Mouse (Mus musculus) midbrain, embryonic 14.5 days (tissue): ENCODE results near the gene Zfyve21. TPM values are rescaled to one million over a fixed set of nuclear protein-coding genes. Genes with fewer than 3 reads are reported as not detected.

Source experiments
- ATAC-seq: fragments of 200-750 bp; cut with Nextera tagmentation; 2 replicates; pipeline ENCODE4 v1.8.0; 2017; ENCODE audit warnings: moderate number of reproducible peaks, moderate library complexity; ENCODE audit not compliant: low FRiP score, low TSS enrichment
- DNase-seq: peaks from one replicate; pipeline ENCODE4 v3.0.0-alpha.2; 2015
- H3K27ac ChIP-seq: fragments of 300-500 bp; sonication (generic); replicated peaks from 2 replicates; pipeline ENCODE4 v1.5.1; 2014; ENCODE audit warnings: mild to moderate bottlenecking, low read depth, low read length, moderate library complexity
- H3K27me3 ChIP-seq: fragments of 300-500 bp; sonication (generic); 2 replicates; pipeline ENCODE4 v1.6.1; 2014; ENCODE audit warnings: low read length, control low read depth, mixed read lengths; ENCODE audit not compliant: control insufficient read depth, insufficient read depth
- H3K36me3 ChIP-seq: fragments of 300-500 bp; sonication (generic); 2 replicates; pipeline ENCODE4 v1.6.1; 2014; ENCODE audit warnings: low read length, control low read depth; ENCODE audit not compliant: control insufficient read depth, insufficient read depth
- H3K4me1 ChIP-seq: fragments of 300-500 bp; sonication (generic); 2 replicates; pipeline ENCODE4 v1.6.1; 2014; ENCODE audit warnings: mild to moderate bottlenecking, antibody characterized with exemption, low read length, control low read depth; ENCODE audit not compliant: control insufficient read depth, insufficient read depth
- H3K4me2 ChIP-seq: fragments of 300-500 bp; sonication (generic); 2 replicates; pipeline ENCODE4 v1.6.1; 2014; ENCODE audit warnings: mild to moderate bottlenecking, low read length, moderate library complexity
- H3K4me3 ChIP-seq: fragments of 300-500 bp; sonication (generic); replicated peaks from 2 replicates; pipeline ENCODE4 v1.5.1; 2014; ENCODE audit warnings: low read depth, low read length
- H3K9ac ChIP-seq: fragments of 300-500 bp; sonication (generic); replicated peaks from 2 replicates; pipeline ENCODE4 v1.6.1; 2014; ENCODE audit warnings: mild to moderate bottlenecking, low read length, moderate library complexity
- H3K9me3 ChIP-seq: fragments of 300-500 bp; sonication (generic); 2 replicates; pipeline ENCODE4 v1.6.1; 2016; ENCODE audit warnings: low read length, control low read depth, mixed read lengths; ENCODE audit not compliant: control insufficient read depth
- WGBS: fragments of 180-500 bp; shearing (Covaris S2); extraction: QIAGEN DNeasy Blood & Tissue Kit; methylation state at CpG from one replicate; pipeline ENCODE4 v1.1.7; 2014; 5-methylcytosine and 5-hydroxymethylcytosine counted together
- polyA plus RNA-seq: library from polyadenylated mRNA; unstranded; fragments of >200 nt; fragmentation: Nextera tagmentation; extraction: Ambion mirVana; gene quantifications from 2 replicates; pipeline ENCODE4 v1.2.1, GENCODE M21; 2014

Zfyve21 gene
- polyA plus RNA-seq, 1 experiment from 2014 or later, result 33.7 TPM

DNA sequence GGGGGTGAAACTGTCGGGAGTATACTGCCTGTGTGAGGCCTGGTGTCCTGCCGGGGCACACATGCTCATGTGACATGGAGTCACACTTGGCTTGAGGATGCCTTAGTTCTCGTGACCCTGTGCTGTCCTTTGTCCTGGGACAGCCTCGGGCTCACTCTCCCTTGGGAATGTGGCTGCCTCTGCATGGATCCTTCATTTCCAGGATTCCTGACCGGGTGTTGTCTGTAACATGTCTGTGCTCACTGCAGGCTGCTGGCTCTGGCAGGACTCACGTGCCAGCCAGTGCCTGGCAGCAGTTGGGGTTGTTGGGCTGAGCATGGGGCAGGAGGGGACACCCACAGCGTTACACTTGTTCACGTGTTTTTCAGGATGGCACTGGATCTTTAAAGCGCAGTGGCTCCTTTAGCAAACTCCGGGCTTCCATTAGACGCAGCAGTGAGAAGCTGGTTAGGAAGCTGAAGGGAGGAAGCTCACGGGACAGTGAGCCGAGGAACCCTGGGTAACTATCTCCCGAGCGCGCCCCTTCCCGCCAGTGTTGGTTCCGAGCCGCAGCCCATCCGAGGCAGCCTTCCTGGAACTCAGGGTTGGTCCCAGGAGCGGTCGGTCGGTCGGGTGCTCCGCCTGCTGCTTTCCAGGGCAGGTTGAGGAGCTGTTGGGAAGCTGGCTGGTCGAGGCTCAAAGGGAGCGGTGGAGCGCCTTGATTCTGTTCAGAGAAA, 18.6 kb upstream of the Zfyve21 start:
- Histone ChIP-seq H3K36me3 (peaks cover 93% of the 10 kb centered on the region), H3K4me3 (no peak overlapping the region), H3K9ac (no peak overlapping the region), H3K27ac (no peak overlapping the region), H3K27me3 (no peaks in the 10 kb centered on the region), H3K4me1 (no peaks in the 10 kb centered on the region), H3K4me2 (no peak overlapping the region), H3K9me3 (no peaks in the 10 kb centered on the region)
- DNase-seq (no peak), ATAC-seq (no peak)
- WGBS, result 93% methylated on average over 28 of the region's 28 CpGs

DNA sequence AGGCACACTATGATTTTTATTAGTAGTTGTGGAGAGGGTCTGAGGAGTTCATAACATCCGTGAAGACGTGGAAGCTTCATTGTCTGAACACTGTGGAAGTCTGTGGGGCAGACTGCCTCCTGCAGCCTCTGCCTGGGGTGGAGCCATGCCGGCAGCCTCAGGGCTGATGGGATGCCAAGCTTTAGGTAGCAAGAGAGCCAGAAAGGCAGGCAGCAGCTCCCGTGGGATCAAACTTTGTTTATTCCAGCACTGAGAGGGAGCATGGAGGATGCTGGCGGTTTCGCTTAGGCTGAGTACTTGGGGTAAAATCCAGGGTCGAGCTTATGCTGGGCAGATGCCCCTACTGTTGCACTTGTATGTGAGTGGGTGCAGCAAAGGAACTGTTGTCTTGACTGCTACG, 16.7 kb upstream of the Zfyve21 start:
- no peak for DNase-seq
- no peak overlapping the region for H3K27ac ChIP-seq
- WGBS, result 83% methylated on average over 8 of the region's 8 CpGs

DNA sequence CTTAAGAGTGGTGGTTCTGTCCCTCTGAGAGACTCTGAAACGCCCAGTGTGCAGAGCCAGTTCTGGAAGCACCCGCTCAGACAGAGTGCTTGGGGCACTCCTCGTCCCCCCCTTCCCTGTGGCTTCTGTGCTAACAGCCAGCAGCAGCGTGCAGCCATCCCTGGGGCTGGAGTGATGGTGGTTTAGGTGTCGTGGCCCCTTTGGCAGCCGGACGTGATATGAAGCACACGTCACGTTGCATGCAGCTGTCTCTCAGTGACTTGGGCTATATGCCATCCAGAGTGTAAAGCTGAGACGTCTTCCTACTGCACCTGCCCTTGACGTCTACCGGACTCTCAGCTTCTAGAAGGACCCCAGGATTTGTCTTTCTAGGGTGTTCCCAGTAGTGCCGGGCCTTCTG, 15.5 kb upstream of the Zfyve21 start:
- DNase-seq, result no peak
- Histone ChIP-seq H3K9ac (no peak overlapping the region), H3K27ac (no peak overlapping the region), H3K9me3 (no peaks in the 10 kb centered on the region), H3K36me3 (peaks cover 90% of the 10 kb centered on the region), H3K4me3 (no peak overlapping the region), H3K4me2 (no peak overlapping the region), H3K27me3 (no peaks in the 10 kb centered on the region), H3K4me1 (no peaks in the 10 kb centered on the region)
- WGBS, result 96% methylated on average over 13 of the region's 13 CpGs
- ATAC-seq, result no peak

More for the DNA sequence above, 16.7 kb upstream of the Zfyve21 start:
- Histone ChIP-seq H3K9me3 (no peaks in the 10 kb centered on the region), H3K4me1 (no peaks in the 10 kb centered on the region), H3K4me3 (no peak overlapping the region), H3K4me2 (no peak overlapping the region), H3K27me3 (no peaks in the 10 kb centered on the region), H3K9ac (no peak overlapping the region), H3K36me3 (peaks cover 90% of the 10 kb centered on the region)
- ATAC-seq, result no peak

DNA sequence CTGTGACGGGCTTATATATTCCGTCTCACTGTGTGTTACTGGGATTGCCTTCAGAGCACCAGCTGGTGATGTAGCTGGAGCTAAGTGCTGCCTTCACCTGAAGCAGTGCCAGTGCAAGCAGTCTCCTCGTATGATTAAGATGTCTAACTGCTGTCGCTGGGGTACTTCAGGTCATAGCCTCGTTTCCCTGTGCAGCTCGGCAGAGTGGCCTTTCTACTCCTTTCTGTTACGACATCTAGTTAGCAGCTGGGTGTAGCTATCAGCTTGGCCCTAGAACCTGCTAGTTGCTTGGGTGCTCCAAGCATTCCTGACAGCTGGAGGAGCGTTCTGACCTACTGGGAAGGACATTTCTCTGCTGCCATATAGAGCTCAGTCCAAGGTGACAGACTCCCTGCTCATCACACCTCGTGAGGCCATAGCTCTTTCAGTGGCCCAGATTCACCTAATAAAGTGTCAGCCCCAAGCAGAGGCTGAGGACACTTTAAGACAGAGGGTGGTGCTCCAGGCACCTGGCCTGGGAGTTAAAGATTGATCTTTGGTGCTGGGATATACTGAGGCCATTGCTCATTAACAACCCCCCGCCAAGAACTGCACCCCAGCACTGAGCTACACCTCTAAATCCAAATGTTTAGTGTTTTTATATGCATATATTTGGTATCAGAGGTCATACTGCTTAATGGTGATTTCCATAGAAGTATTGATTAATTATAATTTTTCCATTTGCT, 13.3 kb upstream of the Zfyve21 start:
- H3K27me3 ChIP-seq, result no peaks in the 10 kb centered on the region
- 81% methylated on average over 10 of the region's 10 CpGs for WGBS
- H3K4me2 ChIP-seq, result no peak overlapping the region
- ATAC-seq (no peak), DNase-seq (no peak)
- H3K4me1 ChIP-seq, result no peaks in the 10 kb centered on the region
- H3K9me3 ChIP-seq, result no peaks in the 10 kb centered on the region
- H3K27ac ChIP-seq, result no peak overlapping the region
- H3K4me3 ChIP-seq, result no peak overlapping the region
- H3K9ac ChIP-seq, result no peak overlapping the region
- H3K36me3 ChIP-seq, result peaks cover 87% of the 10 kb centered on the region

DNA sequence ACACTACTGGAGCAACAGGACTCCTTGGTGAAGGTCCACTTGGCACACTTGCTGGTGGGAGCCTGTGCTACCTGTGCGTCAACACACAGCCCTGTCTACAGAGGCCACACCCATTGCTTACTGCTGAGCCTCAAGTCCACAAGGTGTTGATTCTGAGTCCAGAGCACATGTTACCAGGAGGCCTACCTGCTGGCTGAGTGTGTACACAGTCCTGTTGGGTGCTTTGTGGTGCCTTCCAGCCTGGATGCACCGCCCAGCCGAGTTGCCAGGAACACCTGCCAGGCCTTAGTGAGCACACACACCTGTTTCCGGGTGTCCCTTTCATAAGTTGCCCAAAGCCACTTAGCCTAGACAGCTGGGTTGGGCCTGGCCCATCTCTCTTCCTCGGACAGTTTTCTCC, 10.4 kb upstream of the Zfyve21 start:
- Histone ChIP-seq H3K36me3 (peaks cover 78% of the 10 kb centered on the region), H3K4me3 (no peak overlapping the region), H3K27me3 (no peaks in the 10 kb centered on the region), H3K4me1 (no peaks in the 10 kb centered on the region), H3K27ac (no peak overlapping the region), H3K9me3 (no peaks in the 10 kb centered on the region), H3K4me2 (no peak overlapping the region), H3K9ac (no peak overlapping the region)
- no peak for DNase-seq
- 94% methylated on average over 5 of the region's 5 CpGs for WGBS
- ATAC-seq, result no peak

DNA sequence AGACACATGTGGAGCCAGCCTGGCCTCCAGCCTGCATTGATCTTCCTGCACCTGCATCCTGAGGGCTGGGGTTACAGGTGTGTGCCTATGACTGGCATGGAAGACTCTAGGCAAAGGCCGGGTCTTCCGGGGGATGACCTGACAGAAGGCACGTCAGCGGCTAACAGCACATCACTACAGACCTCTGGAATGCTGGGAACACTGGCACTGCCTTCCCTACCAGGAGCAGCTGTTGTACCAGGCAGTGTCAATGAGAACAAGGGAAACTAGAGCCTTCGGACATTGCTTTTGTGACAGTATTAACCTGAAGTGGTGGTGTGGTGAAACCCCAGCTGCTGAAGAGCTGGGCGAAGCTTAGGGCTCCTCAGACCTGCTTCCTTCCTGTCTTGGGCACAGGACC, 5.2 kb upstream of the Zfyve21 start:
- H3K4me2 ChIP-seq, result no peak overlapping the region
- no peak for ATAC-seq

DNA sequence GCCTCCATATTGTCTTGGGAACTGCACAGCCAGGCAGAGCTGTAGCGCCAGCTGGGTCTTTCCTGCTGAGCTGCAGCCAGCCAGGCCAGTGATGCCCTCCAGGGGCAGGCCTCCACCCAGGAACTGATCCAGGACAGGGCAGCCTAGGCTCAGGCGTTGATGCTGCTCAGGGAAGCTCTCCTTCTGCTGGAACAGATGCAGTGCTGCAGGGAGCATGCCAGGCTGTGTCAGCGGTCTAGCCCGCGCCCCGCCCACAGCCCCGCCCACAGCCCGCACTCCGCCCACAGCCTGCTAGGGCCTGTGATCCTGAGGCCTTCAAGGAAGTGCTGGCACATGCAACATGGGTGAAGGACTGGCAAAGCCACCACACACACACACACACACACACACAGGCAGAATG, 4.2 kb upstream of the Zfyve21 start:
- H3K36me3 ChIP-seq, result peaks cover 30% of the 10 kb centered on the region
- WGBS, result 0% methylated on average over 9 of the region's 9 CpGs
- no peak overlapping the region for H3K4me2 ChIP-seq
- no peak for ATAC-seq
- no peak overlapping the region; the same call in 1 of the 2 replicates for H3K9ac ChIP-seq
- no peaks in the 10 kb centered on the region for H3K27me3 ChIP-seq
- no peaks in the 10 kb centered on the region for H3K9me3 ChIP-seq
- H3K27ac ChIP-seq, result peak overlapping the region; percentile 68
- DNase-seq, result peak; percentile 72
- no peak overlapping the region for H3K4me3 ChIP-seq
- peaks cover 10% of the 10 kb centered on the region for H3K4me1 ChIP-seq

More for the DNA sequence above, 5.2 kb upstream of the Zfyve21 start:
- no peaks in the 10 kb centered on the region for H3K27me3 ChIP-seq
- H3K36me3 ChIP-seq, result peaks cover 37% of the 10 kb centered on the region
- H3K4me1 ChIP-seq, result peaks cover 7% of the 10 kb centered on the region; the same call in 1 of the 2 replicates
- H3K27ac ChIP-seq, result no peak overlapping the region
- H3K9ac ChIP-seq, result no peak overlapping the region
- no peak for DNase-seq
- H3K4me3 ChIP-seq, result no peak overlapping the region
- H3K9me3 ChIP-seq, result no peaks in the 10 kb centered on the region
- WGBS, result 91% methylated on average over 6 of the region's 6 CpGs

DNA sequence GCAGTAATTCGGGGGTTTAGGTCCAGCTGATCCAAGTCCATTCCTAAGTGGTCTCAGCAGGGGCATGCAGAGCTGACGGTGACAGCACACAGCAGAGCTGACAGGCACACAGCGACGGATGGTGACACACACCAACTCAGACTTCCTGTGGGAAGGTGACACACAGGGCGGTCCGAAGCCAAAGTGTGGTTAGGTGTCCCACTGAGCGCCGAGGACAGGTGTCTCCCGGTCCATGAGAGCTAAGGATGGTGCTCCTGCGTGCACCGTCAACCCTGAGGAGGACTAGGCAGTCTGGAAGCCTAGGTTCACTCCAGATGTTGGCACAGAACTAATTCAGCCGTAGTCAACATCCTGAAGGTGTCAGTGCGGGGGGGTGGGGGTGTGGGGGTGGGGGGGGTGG, 1.9 kb upstream of the Zfyve21 start:
- ATAC-seq (no peak), DNase-seq (no peak)
- Histone ChIP-seq H3K4me1 (peaks cover 16% of the 10 kb centered on the region), H3K4me3 (no peak overlapping the region), H3K9ac (no peak overlapping the region), H3K27ac (no peak overlapping the region), H3K4me2 (no peak overlapping the region), H3K9me3 (no peaks in the 10 kb centered on the region), H3K36me3 (peaks cover 15% of the 10 kb centered on the region), H3K27me3 (no peaks in the 10 kb centered on the region)
- WGBS, result 90% methylated on average over 12 of the region's 13 CpGs

DNA sequence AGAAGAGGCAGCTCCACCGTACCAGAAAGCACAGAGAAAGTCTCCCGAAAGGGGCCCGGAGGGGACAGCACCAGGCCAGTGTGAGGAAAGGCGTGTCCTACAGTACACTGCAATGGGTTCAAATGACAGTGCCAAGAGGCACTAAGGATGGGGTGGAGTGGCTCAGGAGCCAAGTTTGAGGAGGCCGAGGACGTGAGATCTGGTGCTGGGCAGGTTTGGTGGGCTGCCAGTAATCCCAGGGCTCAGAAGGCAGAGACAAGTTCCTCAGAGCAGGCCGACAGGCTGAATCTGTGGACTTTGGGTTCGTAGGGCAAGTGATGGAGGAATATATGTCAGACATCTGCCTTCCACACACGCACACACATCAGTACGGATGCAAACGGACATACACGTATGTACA, 1.4 kb upstream of the Zfyve21 start:
- ATAC-seq, result no peak
- H3K27me3 ChIP-seq, result no peaks in the 10 kb centered on the region
- no peaks in the 10 kb centered on the region for H3K9me3 ChIP-seq
- H3K36me3 ChIP-seq, result peaks cover 12% of the 10 kb centered on the region
- DNase-seq, result no peak
- 72% methylated on average over 12 of the region's 12 CpGs for WGBS
- no peak overlapping the region for H3K4me3 ChIP-seq
- no peak overlapping the region for H3K27ac ChIP-seq
- peak overlapping the region; percentile 60 for H3K4me2 ChIP-seq
- peak overlapping the region; percentile 4; the same call in 1 of the 2 replicates for H3K9ac ChIP-seq
- H3K4me1 ChIP-seq, result peaks cover 16% of the 10 kb centered on the region
